Mouse (Mus musculus): ENCODE data around the gene Axin1.
"Not testable (repeated sequence)": the region's sequence is repeated elsewhere in the genome, so short reads cannot be mapped to it uniquely, and the experiment has no call there.

- not testable (repeated sequence) for TF ChIP-seq CTCF (IDR thresholded peaks at IDR 0.05; ENCODE audit: borderline replicate concordance, insufficient read depth, low read depth, low read length); POLR2A (IDR thresholded peaks at IDR 0.05; ENCODE audit: borderline replicate concordance, insufficient read depth, low read length)
These were observed 53.0 kb downstream of the Axin1 start for GRCm38 (mm10) chr17:26191486-26191885.

Data from cerebellum, adult 2 months (tissue).